Mouse (Mus musculus): ENCODE data around the gene Ugt1a10. TPM values are rescaled to one million over a fixed set of nuclear protein-coding genes. Genes with fewer than 3 reads are reported as not detected.
"Not testable (repeated sequence)": the region's sequence is repeated elsewhere in the genome, so short reads cannot be mapped to it uniquely, and the experiment has no call there.

Ugt1a10 gene
- polyA plus RNA-seq, 1 experiment from 2014 or later, result not detected

DNA sequence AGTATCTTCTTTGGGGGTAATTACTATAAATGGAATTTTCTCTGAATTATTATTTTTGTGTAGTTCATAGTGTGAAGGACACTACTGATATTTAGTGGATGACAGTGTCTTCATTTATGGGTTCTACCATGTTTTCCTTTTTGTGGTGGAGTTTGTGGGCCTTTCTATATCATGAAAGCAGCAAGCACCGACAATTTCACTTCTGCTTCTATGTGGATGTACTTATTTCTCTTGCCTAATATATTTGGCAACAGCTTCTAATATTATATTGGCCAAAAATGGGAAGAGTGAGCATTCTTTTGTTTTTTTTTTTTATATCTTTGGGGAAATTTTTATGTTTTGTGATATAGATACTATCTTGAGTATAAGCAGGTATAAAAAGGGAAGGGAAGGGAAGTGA lies 26.5 kb downstream of the Ugt1a10 start:
- no peak for DNase-seq (ENCODE audit: low spot score)
- 95% methylated on average over 1 of the region's 1 CpGs for WGBS
- no peak for ATAC-seq (ENCODE audit: low FRiP score)
- no peaks in the 10 kb centered on the region for H3K9me3 ChIP-seq (ENCODE audit: control insufficient read depth, low read length)
- H3K27me3 ChIP-seq (ENCODE audit: control insufficient read depth, insufficient read depth, low read length), result no peaks in the 10 kb centered on the region
- no peak overlapping the region for H3K27ac ChIP-seq
- H3K36me3 ChIP-seq (replicated peaks; ENCODE audit: control insufficient read depth, insufficient read depth), result no peaks in the 10 kb centered on the region
- no peaks in the 10 kb centered on the region for H3K4me1 ChIP-seq (replicated peaks; ENCODE audit: control insufficient read depth, insufficient read depth, low read length)
- no peak overlapping the region for H3K9ac ChIP-seq
- no peak overlapping the region for H3K4me2 ChIP-seq (replicated peaks)
- H3K4me3 ChIP-seq (replicated peaks; ENCODE audit: low read length), result no peak overlapping the region

DNA sequence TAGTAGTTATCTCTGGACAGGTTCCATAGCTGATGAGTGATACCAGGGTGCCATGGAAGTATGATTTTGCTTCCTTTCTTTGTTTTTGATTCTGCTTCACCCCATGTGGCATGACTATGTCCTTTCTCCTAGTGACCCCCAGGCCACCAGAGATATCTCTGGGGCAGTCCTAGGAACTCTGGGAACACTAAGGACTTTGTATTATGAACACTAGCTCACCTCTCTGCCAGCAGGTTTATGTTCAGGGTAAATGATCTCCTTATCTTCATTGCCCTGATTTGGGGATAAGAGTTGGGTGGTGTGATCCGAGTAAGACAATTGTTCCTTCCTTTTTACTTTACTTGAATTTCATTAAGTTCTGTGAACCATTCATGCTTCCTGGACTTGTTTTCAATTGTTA lies 30.9 kb downstream of the Ugt1a10 start:
- ATAC-seq (ENCODE audit: low FRiP score) (no peak), DNase-seq (ENCODE audit: low spot score) (no peak)
- no peak overlapping the region for H3K27ac ChIP-seq
- H3K9me3 ChIP-seq (ENCODE audit: control insufficient read depth, low read length), result no peaks in the 10 kb centered on the region
- H3K4me3 ChIP-seq (replicated peaks; ENCODE audit: low read length), result no peak overlapping the region
- H3K9ac ChIP-seq, result no peak overlapping the region
- WGBS, result 83% methylated on average over 1 of the region's 1 CpGs
- H3K4me1 ChIP-seq (replicated peaks; ENCODE audit: control insufficient read depth, insufficient read depth, low read length), result no peaks in the 10 kb centered on the region
- no peaks in the 10 kb centered on the region for H3K27me3 ChIP-seq (ENCODE audit: control insufficient read depth, insufficient read depth, low read length)
- H3K36me3 ChIP-seq (replicated peaks; ENCODE audit: control insufficient read depth, insufficient read depth), result no peaks in the 10 kb centered on the region
- no peak overlapping the region for H3K4me2 ChIP-seq (replicated peaks)

DNA sequence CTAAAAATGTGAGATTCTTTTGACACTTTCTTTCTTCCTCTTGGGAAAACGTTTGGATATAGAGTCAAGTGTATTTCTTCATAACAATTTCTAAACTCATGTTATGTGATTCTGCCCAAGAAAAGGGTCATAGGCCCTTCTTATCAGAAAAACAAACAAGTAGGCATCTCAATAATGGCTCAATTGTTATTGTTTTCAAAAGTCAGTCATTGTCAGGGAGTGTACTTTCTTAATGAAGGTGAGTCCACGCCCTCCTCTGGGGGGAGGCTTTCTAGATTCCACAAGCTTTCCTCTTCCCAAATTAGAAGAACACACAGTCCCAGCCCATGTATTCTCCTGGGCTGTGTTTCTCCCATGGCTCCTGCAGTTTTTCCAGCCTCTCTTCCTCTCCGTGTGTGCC lies 32.3 kb downstream of the Ugt1a10 start, which contains the start of gene Ugt1a8:
Gene Ugt1a8 (plus strand): TSS at position 301 of the 400 bp plus-strand sequence.
- no peaks in the 10 kb centered on the region for H3K4me1 ChIP-seq (replicated peaks; ENCODE audit: control insufficient read depth, insufficient read depth, low read length)
- H3K9ac ChIP-seq, result no peak within 1 kb of the TSS
- no peak within 1 kb of the TSS for H3K27ac ChIP-seq
- ATAC-seq (ENCODE audit: low FRiP score), result no peak
- H3K4me3 ChIP-seq (replicated peaks; ENCODE audit: low read length), result no peak within 1 kb of the TSS
- H3K27me3 ChIP-seq (ENCODE audit: control insufficient read depth, insufficient read depth, low read length), result no peaks in the 10 kb centered on the region
- DNase-seq (ENCODE audit: low spot score), result no peak
- H3K4me2 ChIP-seq (replicated peaks), result no peak within 1 kb of the TSS
- WGBS, result 85% methylated on average over 3 of the region's 3 CpGs
- H3K36me3 ChIP-seq (replicated peaks; ENCODE audit: control insufficient read depth, insufficient read depth), result no peaks in the 10 kb centered on the region
- no peaks in the 10 kb centered on the region for H3K9me3 ChIP-seq (ENCODE audit: control insufficient read depth, low read length)

DNA sequence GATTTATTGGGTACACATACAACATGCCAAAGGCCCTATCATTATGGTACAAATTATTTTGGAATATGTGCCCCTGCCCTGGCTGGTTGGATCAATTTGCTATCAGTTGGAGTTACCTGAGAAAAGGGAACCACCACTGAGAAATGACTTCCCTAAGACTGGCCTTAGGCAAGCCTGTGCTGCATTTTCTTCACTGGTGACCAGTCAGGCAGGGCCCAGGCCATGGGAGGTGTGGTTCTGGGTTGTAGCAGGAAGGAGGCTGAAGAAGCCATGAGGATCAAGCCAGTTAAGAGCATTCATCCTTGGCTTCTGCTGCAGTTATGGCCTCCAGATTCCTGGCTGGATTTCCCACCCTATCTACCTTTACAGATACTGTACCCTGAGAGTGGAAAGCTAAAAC lies 37.2 kb downstream of the Ugt1a10 start:
- Histone ChIP-seq H3K36me3 (replicated peaks; ENCODE audit: control insufficient read depth, insufficient read depth) (no peaks in the 10 kb centered on the region), H3K27me3 (ENCODE audit: control insufficient read depth, insufficient read depth, low read length) (no peaks in the 10 kb centered on the region), H3K9me3 (ENCODE audit: control insufficient read depth, low read length) (no peaks in the 10 kb centered on the region), H3K9ac (no peak overlapping the region), H3K27ac (no peak overlapping the region), H3K4me3 (replicated peaks; ENCODE audit: low read length) (no peak overlapping the region), H3K4me1 (replicated peaks; ENCODE audit: control insufficient read depth, insufficient read depth, low read length) (no peaks in the 10 kb centered on the region), H3K4me2 (replicated peaks) (no peak overlapping the region)
- ATAC-seq (ENCODE audit: low FRiP score) (no peak), DNase-seq (ENCODE audit: low spot score) (no peak)

DNA sequence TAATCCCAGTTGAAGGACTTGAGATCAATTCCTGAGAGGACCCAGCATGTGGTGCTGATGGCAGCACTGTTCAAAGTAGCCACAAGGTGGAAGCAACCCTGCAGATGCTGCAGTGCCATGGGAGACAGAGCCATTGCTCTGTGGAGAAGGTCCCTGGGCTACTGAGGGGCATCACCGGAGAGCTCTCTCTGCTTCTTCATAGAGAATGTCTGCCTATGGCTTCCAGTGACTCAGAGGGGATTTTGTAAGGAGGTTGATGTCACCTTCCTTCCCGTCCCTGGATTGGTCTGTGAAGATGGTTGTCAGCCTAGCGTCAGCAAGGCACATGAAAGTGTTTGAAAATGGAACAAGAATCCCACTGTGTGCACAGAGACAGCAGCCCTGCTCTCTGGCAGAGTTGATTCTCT lies 39.1 kb downstream of the Ugt1a10 start:
- not testable (repeated sequence) for ATAC-seq (ENCODE audit: low FRiP score); H3K27ac ChIP-seq; H3K4me3 ChIP-seq (replicated peaks; ENCODE audit: low read length); H3K4me2 ChIP-seq (replicated peaks); H3K36me3 ChIP-seq (replicated peaks; ENCODE audit: control insufficient read depth, insufficient read depth); H3K9me3 ChIP-seq (ENCODE audit: control insufficient read depth, low read length); H3K4me1 ChIP-seq (replicated peaks; ENCODE audit: control insufficient read depth, insufficient read depth, low read length); DNase-seq (ENCODE audit: low spot score); H3K27me3 ChIP-seq (ENCODE audit: control insufficient read depth, insufficient read depth, low read length); H3K9ac ChIP-seq
- 76% methylated on average over 3 of the region's 3 CpGs for WGBS

DNA sequence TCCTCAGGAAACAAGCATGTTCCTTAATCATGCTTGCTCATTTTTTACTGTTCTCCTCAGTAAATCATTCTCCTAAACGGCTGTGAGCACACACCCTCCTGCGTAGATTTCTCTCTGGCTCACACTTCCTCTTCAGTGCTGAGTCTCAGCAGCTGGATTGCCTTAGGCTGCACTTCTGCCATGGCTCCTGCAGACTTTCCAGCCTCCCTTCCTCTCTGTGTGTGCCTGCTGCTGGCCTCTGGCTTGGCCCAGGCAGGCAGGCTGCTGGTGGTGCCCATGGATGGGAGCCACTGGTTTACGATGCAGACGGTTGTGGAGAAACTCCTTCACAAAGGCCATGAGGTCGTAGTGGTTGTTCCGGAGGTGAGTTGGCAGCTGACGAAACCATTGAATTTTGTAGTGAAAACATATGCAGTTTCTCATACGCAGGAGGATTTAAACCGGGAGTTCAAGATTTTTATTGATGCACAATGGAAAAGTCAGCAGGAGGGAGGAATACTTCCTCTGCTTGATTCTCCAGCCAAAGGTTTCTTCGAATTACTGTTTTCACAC lies 39.8 kb downstream of the Ugt1a10 start, which contains the start of gene Ugt1a7c:
Gene Ugt1a7c (plus strand): TSS at position 122 of the 552 bp plus-strand sequence.
- WGBS, result 72% methylated on average over 10 of the region's 10 CpGs
- DNase-seq (ENCODE audit: low spot score), result no peak
- H3K27ac ChIP-seq, result no peak within 1 kb of the TSS
- no peak within 1 kb of the TSS for H3K4me3 ChIP-seq (replicated peaks; ENCODE audit: low read length)
- no peaks in the 10 kb centered on the region for H3K4me1 ChIP-seq (replicated peaks; ENCODE audit: control insufficient read depth, insufficient read depth, low read length)
- H3K9ac ChIP-seq, result no peak within 1 kb of the TSS
- H3K27me3 ChIP-seq (ENCODE audit: control insufficient read depth, insufficient read depth, low read length), result no peaks in the 10 kb centered on the region
- no peak for ATAC-seq (ENCODE audit: low FRiP score)
- H3K4me2 ChIP-seq (replicated peaks), result no peak within 1 kb of the TSS
- no peaks in the 10 kb centered on the region for H3K9me3 ChIP-seq (ENCODE audit: control insufficient read depth, low read length)
- H3K36me3 ChIP-seq (replicated peaks; ENCODE audit: control insufficient read depth, insufficient read depth), result no peaks in the 10 kb centered on the region

DNA sequence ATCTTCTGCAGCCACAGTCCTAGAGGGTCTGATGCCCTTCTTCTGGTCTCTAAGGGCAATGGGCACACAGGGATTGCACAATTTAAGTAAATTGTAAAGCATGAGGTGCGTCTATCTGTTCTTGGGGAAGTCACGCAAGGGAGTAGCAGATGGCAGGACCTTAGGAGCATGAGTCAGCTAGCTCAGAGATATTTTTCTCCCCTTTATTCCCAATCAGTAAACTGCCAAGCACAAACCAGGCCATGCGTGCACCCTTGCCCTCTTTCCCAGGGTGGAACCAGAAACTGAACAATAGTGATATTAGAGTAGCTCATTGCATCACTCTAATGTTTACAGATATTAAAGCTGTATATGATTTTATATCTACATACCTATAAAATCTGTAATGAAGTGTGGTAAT lies 43.4 kb downstream of the Ugt1a10 start:
- H3K36me3 ChIP-seq (replicated peaks; ENCODE audit: control insufficient read depth, insufficient read depth); H3K9me3 ChIP-seq (ENCODE audit: control insufficient read depth, low read length); H3K4me2 ChIP-seq (replicated peaks); H3K9ac ChIP-seq; DNase-seq (ENCODE audit: low spot score); H3K27ac ChIP-seq; H3K4me3 ChIP-seq (replicated peaks; ENCODE audit: low read length); H3K27me3 ChIP-seq (ENCODE audit: control insufficient read depth, insufficient read depth, low read length); H3K4me1 ChIP-seq (replicated peaks; ENCODE audit: control insufficient read depth, insufficient read depth, low read length); ATAC-seq (ENCODE audit: low FRiP score): not testable (repeated sequence)
- WGBS, result 91% methylated on average over 3 of the region's 3 CpGs

DNA sequence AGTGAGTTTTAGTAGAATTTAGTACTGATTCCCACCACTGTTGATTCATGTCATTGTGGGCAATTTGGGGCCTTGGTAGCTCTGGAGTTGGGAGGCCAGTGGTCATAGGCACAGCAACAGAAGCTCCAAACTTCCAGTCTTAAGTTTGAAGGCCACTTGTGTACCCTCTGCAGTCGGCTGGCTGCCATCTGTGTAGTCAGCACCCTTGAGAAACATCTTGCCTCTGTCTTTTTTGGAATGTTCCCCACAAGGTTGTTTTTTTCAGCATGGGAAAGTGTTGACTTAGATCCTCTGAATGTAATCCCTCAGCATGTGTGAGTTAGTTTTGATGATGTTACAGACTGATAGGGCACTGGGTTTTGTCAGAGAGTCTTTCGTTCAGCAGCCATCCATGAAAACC lies 44.5 kb downstream of the Ugt1a10 start:
- not testable (repeated sequence) for DNase-seq (ENCODE audit: low spot score); H3K9me3 ChIP-seq (ENCODE audit: control insufficient read depth, low read length)

DNA sequence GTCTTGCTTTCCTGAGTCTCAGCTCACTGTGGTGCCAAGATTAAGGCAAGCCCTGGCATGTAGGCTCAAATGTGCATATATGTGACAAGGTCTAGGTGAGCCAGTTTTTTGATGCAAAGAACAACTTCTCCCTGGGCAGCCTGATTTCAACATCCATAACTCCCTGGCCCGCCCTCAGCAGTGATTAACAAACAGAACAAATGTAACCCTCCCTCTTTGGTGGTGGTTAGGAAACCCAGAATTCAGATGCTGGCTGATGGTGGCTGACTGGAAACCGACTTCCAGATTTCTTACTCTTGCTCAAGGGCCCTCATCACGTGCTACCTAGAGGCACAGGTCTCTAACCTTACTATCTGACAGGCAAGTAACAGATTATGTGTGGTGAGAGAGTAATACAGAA lies 47.8 kb downstream of the Ugt1a10 start, which contains the start of gene Ugt1a6b:
Gene Ugt1a6b (plus strand): TSS at position 234 of the 400 bp plus-strand sequence.
- not testable (repeated sequence) for H3K27ac ChIP-seq; H3K4me1 ChIP-seq (replicated peaks; ENCODE audit: control insufficient read depth, insufficient read depth, low read length); ATAC-seq (ENCODE audit: low FRiP score); H3K4me3 ChIP-seq (replicated peaks; ENCODE audit: low read length); H3K4me2 ChIP-seq (replicated peaks); H3K9ac ChIP-seq; H3K36me3 ChIP-seq (replicated peaks; ENCODE audit: control insufficient read depth, insufficient read depth); H3K27me3 ChIP-seq (ENCODE audit: control insufficient read depth, insufficient read depth, low read length); DNase-seq (ENCODE audit: low spot score); H3K9me3 ChIP-seq (ENCODE audit: control insufficient read depth, low read length)
- 83% methylated on average over 2 of the region's 3 CpGs for WGBS

More for the DNA sequence above, 44.5 kb downstream of the Ugt1a10 start:
- 80% methylated on average over 2 of the region's 2 CpGs for WGBS
- H3K36me3 ChIP-seq (replicated peaks; ENCODE audit: control insufficient read depth, insufficient read depth); H3K4me2 ChIP-seq (replicated peaks); ATAC-seq (ENCODE audit: low FRiP score); H3K4me1 ChIP-seq (replicated peaks; ENCODE audit: control insufficient read depth, insufficient read depth, low read length); H3K9ac ChIP-seq; H3K27ac ChIP-seq; H3K4me3 ChIP-seq (replicated peaks; ENCODE audit: low read length); H3K27me3 ChIP-seq (ENCODE audit: control insufficient read depth, insufficient read depth, low read length): not testable (repeated sequence)

Measured in hindbrain, embryonic 14.5 days (tissue).